Mouse (Mus musculus): ENCODE data around the gene Axin1.

DNA sequence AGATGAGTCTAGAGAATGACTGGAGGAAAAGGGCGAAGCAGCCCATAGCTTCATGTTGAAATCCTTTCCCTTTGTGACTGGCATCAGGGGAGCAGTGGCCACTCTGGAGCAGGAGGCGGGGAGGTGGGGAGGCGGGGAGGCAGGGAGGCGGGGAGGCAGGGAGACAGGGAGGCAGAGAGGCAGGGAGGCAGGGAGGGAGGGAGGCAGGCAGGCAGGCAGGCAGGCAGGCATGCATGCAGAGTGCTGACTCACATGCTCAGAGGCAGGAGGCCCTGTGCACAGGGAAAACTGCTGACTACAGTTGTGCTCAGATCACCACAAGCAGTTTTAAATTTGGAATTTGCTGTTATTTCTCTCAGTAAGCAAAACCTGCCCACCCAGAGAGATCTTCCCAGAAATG lies 37.0 kb upstream of the Axin1 start:
- TF ChIP-seq CTCF (IDR thresholded peaks at IDR 0.05; ENCODE audit: low read depth, low read length) (no peak), POLR2A (IDR thresholded peaks at IDR 0.05; ENCODE audit: insufficient read depth, low read length) (no peak), EP300 (IDR thresholded peaks at IDR 0.05; ENCODE audit: insufficient read depth, low read depth, low read length) (0 out of 2 replicates have a peak, but pooled peaks have one; percentile 32)
